Comparison of ENCODE assay signal across 15 mouse cellular contexts in the genomic region with DNA sequence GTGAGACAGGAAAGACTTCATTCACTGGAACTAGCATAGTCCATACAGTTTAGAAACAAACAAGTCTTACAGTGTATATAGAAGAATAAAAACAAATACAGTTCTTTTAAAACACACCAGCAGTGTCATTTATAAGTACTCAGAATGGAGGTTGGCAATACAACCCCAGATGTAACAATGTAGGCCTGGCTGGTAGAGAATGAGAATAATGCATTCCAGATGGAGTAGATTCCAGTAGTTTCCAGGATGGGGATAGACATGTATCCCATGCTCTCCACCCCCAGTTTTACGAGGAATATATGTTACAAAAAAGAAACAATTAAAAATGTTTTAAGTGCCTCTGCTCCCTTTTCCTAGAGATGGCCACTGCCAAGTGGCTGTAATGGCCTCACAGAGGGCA.
"Had no signal": no experiment of that assay in that cellular context is flagged by ENCODE, and none has a peak within 500 bp of the region (broad histone marks: within the 10 kb centered on the region; RNA-seq: fewer than 3 reads in every experiment).

No protein-coding gene starts in this region.

- H3K4me3 ChIP-seq: midbrain, embryonic 15.5 days; neural tube, embryonic 12.5 days; stomach, embryonic 15.5 days had no signal

- H3K4me2 ChIP-seq: midbrain, embryonic 11.5 days; midbrain, embryonic 15.5 days; neural tube, embryonic 12.5 days; stomach, embryonic 15.5 days had no signal

- DNase-seq: kidney, adult 8-10 months; kidney, postnatal 36 days; layer of hippocampus, adult 9-11 months; layer of hippocampus, postnatal 36 days; lung, adult 18-20 months; lung, postnatal 36 days; retina, postnatal 1 day; right cerebral cortex, postnatal 14 days; thymus, adult 2 months; thymus, postnatal 25 days had no signal

- ATAC-seq: midbrain, embryonic 15.5 days had no signal

- H3K36me3 ChIP-seq: midbrain, embryonic 15.5 days; neural tube, embryonic 12.5 days; stomach, embryonic 15.5 days had no signal

- H3K9me3 ChIP-seq: midbrain, embryonic 15.5 days; neural tube, embryonic 12.5 days; stomach, embryonic 15.5 days had no signal

- H3K9ac ChIP-seq: liver, embryonic 14.5 days; midbrain, embryonic 15.5 days; neural tube, embryonic 12.5 days; stomach, embryonic 15.5 days had no signal

- H3K27ac ChIP-seq: liver, embryonic 14.5 days; midbrain, embryonic 15.5 days; neural tube, embryonic 12.5 days; stomach, embryonic 15.5 days had no signal

- H3K27me3 ChIP-seq: midbrain, embryonic 15.5 days; neural tube, embryonic 12.5 days; stomach, embryonic 15.5 days had no signal
